Mouse (Mus musculus) cerebellum, adult 2 months (tissue): Measurements from ENCODE around the gene Ppih. TPM values are rescaled to one million over a fixed set of nuclear protein-coding genes. Genes with fewer than 3 reads are reported as not detected.

Experiments
- DNase-seq, 2 experiments: peaks; one replicate each; pipeline ENCODE4 v3.0.0; 2021
- H3K27ac ChIP-seq: fragments of 200-500 bp; 2 replicates; pipeline ENCODE4 v1.5.1; 2012; ENCODE audit warnings: low read length, control low read depth, inconsistent platforms; ENCODE audit not compliant: insufficient read depth
- H3K27me3 ChIP-seq: fragments of 200-500 bp; 2 replicates; pipeline ENCODE4 v1.6.1; 2012; ENCODE audit warnings: inconsistent platforms, mild to moderate bottlenecking, low read length, moderate library complexity; ENCODE audit not compliant: control insufficient read depth, insufficient read depth
- H3K4me1 ChIP-seq: fragments of 200-500 bp; 2 replicates; pipeline ENCODE4 v1.6.1; 2011; ENCODE audit warnings: low read length; ENCODE audit not compliant: control insufficient read depth, insufficient read depth
- H3K4me3 ChIP-seq: fragments of 200-500 bp; replicated peaks from 2 replicates; pipeline ENCODE3; 2011; ENCODE audit warnings: mild to moderate bottlenecking, low read depth, low read length, control low read depth; ENCODE audit not compliant: insufficient read depth
- CTCF ChIP-seq: fragments of 200-500 bp; IDR thresholded peaks from 2 replicates; pipeline ENCODE4 v1.5.1; 2011; ENCODE audit warnings: low read depth, mild to moderate bottlenecking, control low read depth, low read length, moderate library complexity, borderline replicate concordance; ENCODE audit not compliant: insufficient read depth
- POLR2A ChIP-seq: fragments of 200-500 bp; IDR thresholded peaks from 2 replicates; pipeline ENCODE4 v1.6.1; 2011; ENCODE audit warnings: low read length, control low read depth, borderline replicate concordance; ENCODE audit not compliant: insufficient read depth
- WGBS: fragments of 180-500 bp; shearing (Covaris S2); methylation state at CpG from one replicate; pipeline ENCODE4 v1.1.7; 2018; 5-methylcytosine and 5-hydroxymethylcytosine counted together
- polyA plus RNA-seq: library from polyadenylated mRNA; depleted of rRNA; stranded (reverse); fragments of >200 nt; gene quantifications from 2 replicates; pipeline ENCODE4 v1.2.3, GENCODE M21; 2012; rRNA removed

Ppih gene
- polyA plus RNA-seq, 1 experiment: 26.3 TPM

GRCm38 (mm10) chr4:119259344-119260254 lies 60.7 kb downstream of the Ppih start:
- Histone ChIP-seq H3K4me1 (no peaks in the 10 kb centered on the region), H3K4me3 (no peak overlapping the region), H3K27me3 (no peaks in the 10 kb centered on the region), H3K27ac (no peak overlapping the region)
- TF ChIP-seq CTCF: no peak
- no peak for TF ChIP-seq POLR2A
- DNase-seq: no peak
- WGBS: 86% methylated on average over 15 of the region's 15 CpGs

GRCm38 (mm10) chr4:119257083-119257482 lies 63.3 kb downstream of the Ppih start:
- Histone ChIP-seq H3K27me3 (no peaks in the 10 kb centered on the region), H3K27ac (no peak overlapping the region), H3K4me3 (no peak overlapping the region), H3K4me1 (no peaks in the 10 kb centered on the region)
- DNase-seq: no peak
- TF ChIP-seq POLR2A: no peak
- TF ChIP-seq CTCF: no peak
- WGBS: 86% methylated on average over 6 of the region's 6 CpGs

GRCm38 (mm10) chr4:119255351-119255750 lies 65.0 kb downstream of the Ppih start, which contains the start of gene Cldn19:
Gene Cldn19 (plus strand): TSS chr4:119255414.
- no peak for TF ChIP-seq POLR2A
- TF ChIP-seq CTCF: no peak
- H3K4me3 ChIP-seq: no peak within 1 kb of the TSS
- no peak within 1 kb of the TSS for H3K27ac ChIP-seq
- WGBS: 50% methylated on average over 12 of the region's 12 CpGs
- no peaks in the 10 kb centered on the region for H3K27me3 ChIP-seq
- DNase-seq: no peak
- no peaks in the 10 kb centered on the region for H3K4me1 ChIP-seq

- no peak overlapping the region for H3K27ac ChIP-seq
- no peaks in the 10 kb centered on the region for H3K27me3 ChIP-seq
- TF ChIP-seq CTCF: no peak
- no peak for TF ChIP-seq POLR2A
- 28% methylated on average over 9 of the region's 9 CpGs for WGBS
- H3K4me3 ChIP-seq: no peak overlapping the region
- H3K4me1 ChIP-seq: no peaks in the 10 kb centered on the region
- no peak for DNase-seq
Observed at GRCm38 (mm10) chr4:119254012-119254618, 66.2 kb downstream of the Ppih start.

GRCm38 (mm10) chr4:119252025-119252808 lies 68.1 kb downstream of the Ppih start:
- DNase-seq: no peak
- Histone ChIP-seq H3K27me3 (no peaks in the 10 kb centered on the region), H3K4me1 (0 out of 2 replicates have a peak, but pooled peaks cover 4% of the 10 kb centered on the region), H3K27ac (no peak overlapping the region), H3K4me3 (no peak overlapping the region)
- WGBS: 74% methylated on average over 7 of the region's 7 CpGs
- TF ChIP-seq CTCF: no peak
- TF ChIP-seq POLR2A: no peak

Other genes with a start within 250 kb of the Ppih start
- 121 and 125 TPM in 2 replicates for gene Slc2a1, start 211.8 kb downstream of the Ppih start, polyA plus RNA-seq
- gene Zfp691, start 146.4 kb downstream of the Ppih start, polyA plus RNA-seq: 6.4 and 10.0 TPM in 2 replicates
- gene Ermap, start 130.5 kb downstream of the Ppih start, polyA plus RNA-seq: 0.22 and 0.28 TPM in 2 replicates
- 25.7 and 26.4 TPM in 2 replicates for gene Svbp, start 125.2 kb downstream of the Ppih start, polyA plus RNA-seq
- gene Tmem269, start 102.3 kb downstream of the Ppih start, polyA plus RNA-seq: 0.82 and 0.92 TPM in 2 replicates
- 10.7 and 11.9 TPM in 2 replicates for gene AU022252, start 87.8 kb downstream of the Ppih start, polyA plus RNA-seq
- gene P3h1, start 87.6 kb downstream of the Ppih start, polyA plus RNA-seq: 12.3 and 14.7 TPM in 2 replicates
- gene Cldn19, start 65.1 kb downstream of the Ppih start, polyA plus RNA-seq: 0.20 and 0.32 TPM in 2 replicates
- gene Ybx1, start 25.9 kb downstream of the Ppih start, polyA plus RNA-seq: 182 and 189 TPM in 2 replicates
- 8.8 and 9.7 TPM in 2 replicates for gene Ccdc30, start 95.0 kb upstream of the Ppih start, polyA plus RNA-seq
- gene Ppcs, start 101.9 kb upstream of the Ppih start, polyA plus RNA-seq: 14.1 and 16.1 TPM in 2 replicates
- gene Zmynd12, start 102.3 kb upstream of the Ppih start, polyA plus RNA-seq: 0.64 and 0.81 TPM in 2 replicates
- 35.4 and 39.2 TPM in 2 replicates for gene Rimkla, start 172.1 kb upstream of the Ppih start, polyA plus RNA-seq
- gene Foxj3, start 216.5 kb upstream of the Ppih start, polyA plus RNA-seq: 32.3 and 34.9 TPM in 2 replicates
- gene Frg2f1, start 219.0 kb upstream of the Ppih start, polyA plus RNA-seq: 8.6 and 9.4 TPM in 2 replicates